Mouse (Mus musculus): ENCODE data around the gene Dppa4. TPM values are rescaled to one million over a fixed set of nuclear protein-coding genes. Genes with fewer than 3 reads are reported as not detected.

The Dppa4 gene
- total and polyA plus RNA-seq, 3 experiments, result not detected

- no peak for DNase-seq
- Histone ChIP-seq H3K36me3 (ENCODE audit: control insufficient read depth, insufficient read depth, low read length) (no peaks in the 10 kb centered on the region), H3K9ac (ENCODE audit: low read depth, low read length) (no peak overlapping the region), H3K27ac (no peak overlapping the region), H3K4me3 (no peak overlapping the region), H3K4me1 (ENCODE audit: control insufficient read depth, insufficient read depth, low read length) (no peaks in the 10 kb centered on the region), H3K27me3 (ENCODE audit: control insufficient read depth, insufficient read depth, low read length) (no peaks in the 10 kb centered on the region), H3K79me2 (replicated peaks; ENCODE audit: control insufficient read depth, insufficient read depth, low read length) (no peaks in the 10 kb centered on the region)
- intact Hi-C loops (cut with DNase I), result no loop called here
- TF ChIP-seq CTCF (IDR thresholded peaks at IDR 0.05), result peak; percentile 22; the same call in 1 of the 2 replicates
- no peak for TF ChIP-seq POLR2A (IDR thresholded peaks at IDR 0.05; ENCODE audit: insufficient read depth, low read depth, low read length)
- WGBS, result 93% methylated on average over 2 of the region's 2 CpGs
Observed at GRCm38 (mm10) chr16:48328420-48328819, 44.9 kb downstream of the Dppa4 start.

- 82% methylated on average over 3 of the region's 3 CpGs for WGBS
- Histone ChIP-seq H3K27ac (no peak overlapping the region), H3K36me3 (ENCODE audit: control insufficient read depth, insufficient read depth, low read length) (no peaks in the 10 kb centered on the region), H3K79me2 (replicated peaks; ENCODE audit: control insufficient read depth, insufficient read depth, low read length) (no peaks in the 10 kb centered on the region), H3K4me1 (ENCODE audit: control insufficient read depth, insufficient read depth, low read length) (no peaks in the 10 kb centered on the region), H3K27me3 (ENCODE audit: control insufficient read depth, insufficient read depth, low read length) (no peaks in the 10 kb centered on the region), H3K9ac (ENCODE audit: low read depth, low read length) (no peak overlapping the region), H3K4me3 (no peak overlapping the region)
- DNase-seq, result no peak
- intact Hi-C loops (cut with DNase I), result no loop called here
- TF ChIP-seq CTCF (IDR thresholded peaks at IDR 0.05) (no peak), POLR2A (IDR thresholded peaks at IDR 0.05; ENCODE audit: insufficient read depth, low read depth, low read length) (no peak), EP300 (IDR thresholded peaks at IDR 0.05; ENCODE audit: insufficient read depth, low read depth, low read length) (no peak)
Observed at GRCm38 (mm10) chr16:48331822-48332221, 48.3 kb downstream of the Dppa4 start.

GRCm38 (mm10) chr16:48335326-48335725 lies 51.8 kb downstream of the Dppa4 start:
- intact Hi-C loops (cut with DNase I), result no loop called here
- H3K27ac ChIP-seq, result no peak overlapping the region
- no peaks in the 10 kb centered on the region for H3K79me2 ChIP-seq (replicated peaks; ENCODE audit: control insufficient read depth, insufficient read depth, low read length)
- H3K9ac ChIP-seq (ENCODE audit: low read depth, low read length), result no peak overlapping the region
- H3K36me3 ChIP-seq (ENCODE audit: control insufficient read depth, insufficient read depth, low read length), result no peaks in the 10 kb centered on the region
- no peak for TF ChIP-seq EP300 (IDR thresholded peaks at IDR 0.05; ENCODE audit: insufficient read depth, low read depth, low read length)
- no peak for TF ChIP-seq CTCF (IDR thresholded peaks at IDR 0.05)
- TF ChIP-seq POLR2A (IDR thresholded peaks at IDR 0.05; ENCODE audit: insufficient read depth, low read depth, low read length), result no peak
- WGBS, result 81% methylated on average over 4 of the region's 4 CpGs
- H3K4me3 ChIP-seq, result no peak overlapping the region
- no peaks in the 10 kb centered on the region for H3K4me1 ChIP-seq (ENCODE audit: control insufficient read depth, insufficient read depth, low read length)
- DNase-seq, result no peak
- H3K27me3 ChIP-seq (ENCODE audit: control insufficient read depth, insufficient read depth, low read length), result no peaks in the 10 kb centered on the region

Other genes with a start within 250 kb of the Dppa4 start
- not detected for gene Dppa2, start 20.2 kb downstream of the Dppa4 start, total RNA-seq (2021)
- not detected in 2 replicates for gene Dppa2, start 20.2 kb downstream of the Dppa4 start, polyA plus RNA-seq (2012; rRNA removed)
- not detected for gene Gm5485, start 128.7 kb downstream of the Dppa4 start, total RNA-seq (2021)
- gene Gm5485, start 128.7 kb downstream of the Dppa4 start, polyA plus RNA-seq (2012; rRNA removed), result not detected in 2 replicates
- not detected for gene Morc1, start 147.5 kb downstream of the Dppa4 start, total RNA-seq (2021)
- 0.04 TPM in 1 of 2 replicates, not detected in the other for gene Morc1, start 147.5 kb downstream of the Dppa4 start, polyA plus RNA-seq (2012; rRNA removed)

All from heart, adult 2 months (tissue).